Mouse (Mus musculus) CH12.LX (cell line): ENCODE measurements around the gene Prkar1b. TPM values are rescaled to one million over a fixed set of nuclear protein-coding genes. Genes with fewer than 3 reads are reported as not detected.

Source experiments
- DNase-seq: peaks from one replicate; pipeline ENCODE4 v3.0.0-alpha.2; 2013; ENCODE audit errors: extremely low read depth
- H3K27ac ChIP-seq: 2 replicates; pipeline ENCODE4 v1.5.1; 2012; ENCODE audit warnings: low read depth, mild to moderate bottlenecking, control low read depth, moderate library complexity; ENCODE audit not compliant: insufficient read depth
- H3K27me3 ChIP-seq: replicated peaks from 2 replicates; pipeline ENCODE3; 2012; ENCODE audit warnings: inconsistent platforms
- H3K36me3 ChIP-seq, 2 experiments: replicated peaks in 1 of 2; 2 replicates each; pipeline versions ENCODE3 to v1.6.1; 2012; ENCODE audit warnings: inconsistent platforms in 1 of 2, low read length in 1 of 2, mild to moderate bottlenecking in 1 of 2, mixed read lengths in 1 of 2, moderate library complexity in 1 of 2; ENCODE audit not compliant: control insufficient read depth in 1 of 2, insufficient read depth in 1 of 2
- H3K4me1 ChIP-seq, 2 experiments: 2 replicates each; pipeline ENCODE4 v1.6.1; 2012; ENCODE audit warnings: inconsistent platforms in 1 of 2, moderate library complexity in 1 of 2; ENCODE audit not compliant: insufficient read depth in 2 of 2, control insufficient read depth in 1 of 2
- H3K4me2 ChIP-seq: 2 replicates; pipeline ENCODE4 v1.6.1; 2012; ENCODE audit warnings: low read depth, mild to moderate bottlenecking, control low read depth; ENCODE audit not compliant: poor library complexity, insufficient read depth, severe bottlenecking
- H3K4me3 ChIP-seq, 3 experiments: fragments of 150-350 bp in 1 of 3; sonication (generic) in 1 of 3; replicated peaks in 1 of 3; 2 replicates each; pipeline versions ENCODE3 to v1.5.1; 2011 to 2012; ENCODE audit warnings: low read depth in 2 of 3, low read length in 2 of 3, mild to moderate bottlenecking in 2 of 3, moderate library complexity in 2 of 3, control low read depth in 1 of 3, improper control_type of control experiment in 1 of 3, inconsistent platforms in 1 of 3, mixed read lengths in 1 of 3; ENCODE audit not compliant: poor library complexity in 1 of 3
- H3K79me2 ChIP-seq: replicated peaks from 2 replicates; pipeline ENCODE4 v1.6.1; 2012; ENCODE audit warnings: mild to moderate bottlenecking, moderate library complexity; ENCODE audit not compliant: control insufficient read depth, poor library complexity, insufficient read depth, severe bottlenecking; ENCODE audit errors: extremely low read depth
- H3K9ac ChIP-seq: 2 replicates; pipeline ENCODE4 v1.6.1; 2012; ENCODE audit warnings: low read depth, mild to moderate bottlenecking, control low read depth, moderate library complexity; ENCODE audit not compliant: insufficient read depth
- H3K9me3 ChIP-seq: replicated peaks from 2 replicates; pipeline ENCODE3; 2012; ENCODE audit warnings: low read length, inconsistent platforms, mixed read lengths
- CTCF ChIP-seq, 2 experiments: IDR thresholded peaks in 1 of 2; conservative IDR thresholded peaks in 1 of 2; 2 replicates each; pipeline ENCODE4 v1.5.1; 2011 to 2012; ENCODE audit warnings: low read depth in 2 of 2, low read length in 2 of 2, improper control_type of control experiment in 1 of 2, inconsistent platforms in 1 of 2, mild to moderate bottlenecking in 1 of 2, moderate library complexity in 1 of 2
- ELF1 ChIP-seq: IDR thresholded peaks from 2 replicates; pipeline ENCODE4 v1.6.1; 2014; ENCODE audit warnings: low read depth, mild to moderate bottlenecking, inconsistent platforms, low read length, improper control_type of control experiment
- EP300 ChIP-seq: IDR thresholded peaks from 2 replicates; pipeline ENCODE4 v1.6.1; 2011; ENCODE audit warnings: low read length, improper control_type of control experiment
- ETS1 ChIP-seq: conservative IDR thresholded peaks from 2 replicates; pipeline ENCODE4 v1.6.1; 2012; ENCODE audit warnings: low read depth, mild to moderate bottlenecking, inconsistent platforms, low read length, improper control_type of control experiment, moderate library complexity
- HCFC1 ChIP-seq: IDR thresholded peaks from 2 replicates; pipeline ENCODE4 v1.6.1; 2012; ENCODE audit warnings: low read depth, mild to moderate bottlenecking, inconsistent platforms, low read length, improper control_type of control experiment
- KAT2A ChIP-seq: IDR thresholded peaks from 2 replicates; pipeline ENCODE4 v1.6.1; 2012; ENCODE audit warnings: low read length, improper control_type of control experiment, inconsistent platforms; ENCODE audit not compliant: insufficient replicate concordance
- MAFK ChIP-seq: IDR thresholded peaks from 2 replicates; pipeline ENCODE4 v1.6.1; 2011; ENCODE audit warnings: low read length, improper control_type of control experiment; ENCODE audit not compliant: insufficient replicate concordance
- MAX ChIP-seq: IDR thresholded peaks from 2 replicates; pipeline ENCODE4 v1.6.1; 2011; ENCODE audit warnings: low read length, improper control_type of control experiment
- MAZ ChIP-seq: IDR thresholded peaks from 2 replicates; pipeline ENCODE4 v1.6.1; 2012; ENCODE audit warnings: low read depth, mild to moderate bottlenecking, inconsistent platforms, low read length, improper control_type of control experiment, moderate library complexity
- MYC ChIP-seq: IDR thresholded peaks from 2 replicates; pipeline ENCODE4 v1.6.1; 2011; ENCODE audit warnings: low read depth, mild to moderate bottlenecking, improper control_type of control experiment, low read length
- PAX5 ChIP-seq: IDR thresholded peaks from 2 replicates; pipeline ENCODE4 v1.6.1; 2012; ENCODE audit warnings: low read length, inconsistent platforms, mixed read lengths
- POLR2A ChIP-seq: IDR thresholded peaks from 2 replicates; pipeline ENCODE4 v1.6.1; 2011; ENCODE audit warnings: low read depth, mild to moderate bottlenecking, improper control_type of control experiment, low read length
- POLR2AphosphoS2 ChIP-seq: IDR thresholded peaks from 2 replicates; pipeline ENCODE4 v1.6.1; 2011; ENCODE audit warnings: low read depth, low read length, improper control_type of control experiment
- RCOR1 ChIP-seq: conservative IDR thresholded peaks from 2 replicates; pipeline ENCODE4 v1.6.1; 2012; ENCODE audit warnings: low read depth, mild to moderate bottlenecking, inconsistent platforms, low read length, improper control_type of control experiment
- SIN3A ChIP-seq: IDR thresholded peaks from 2 replicates; pipeline ENCODE4 v1.6.1; 2012; ENCODE audit warnings: low read length, improper control_type of control experiment, inconsistent platforms
- SMC3 ChIP-seq: IDR thresholded peaks from 2 replicates; pipeline ENCODE4 v1.6.1; 2011; ENCODE audit warnings: low read depth, low read length, improper control_type of control experiment
- TCF12 ChIP-seq: IDR thresholded peaks from 2 replicates; pipeline ENCODE4 v1.6.1; 2014; ENCODE audit warnings: low read depth, mild to moderate bottlenecking, inconsistent platforms, low read length, improper control_type of control experiment
- ZC3H11A ChIP-seq: IDR thresholded peaks from 2 replicates; pipeline ENCODE4 v1.6.1; 2012; ENCODE audit warnings: low read depth, mild to moderate bottlenecking, inconsistent platforms, low read length, improper control_type of control experiment
- ZKSCAN1 ChIP-seq: IDR thresholded peaks from 2 replicates; pipeline ENCODE4 v1.6.1; 2012; ENCODE audit warnings: low read depth, inconsistent platforms, low read length, improper control_type of control experiment, borderline replicate concordance
- ZMIZ1 ChIP-seq: IDR thresholded peaks from 2 replicates; pipeline ENCODE4 v1.6.1; 2012; ENCODE audit warnings: low read depth, mild to moderate bottlenecking, inconsistent platforms, low read length, improper control_type of control experiment
- dilution Hi-C: fragments of 300-500 bp; cut with MboI; formaldehyde crosslinking; loops from 2 replicates; pipeline ENCODE4 v1.14.3; 2020; ENCODE audit warnings: low sequenced_read_pairs; ENCODE audit not compliant: extremely low pct_unique_long_range_greater_than_20kb, extremely low pct_ligation_motif_present
- in situ Hi-C: fragments of 300-500 bp; cut with MboI; formaldehyde crosslinking; loops from 3 replicates; pipeline ENCODE4 v1.14.3; 2019; ENCODE audit warnings: low sequenced_read_pairs, low pct_ligation_motif_present, low pct_unique_long_range_greater_than_20kb, mixed read lengths
- polyA plus RNA-seq: library from polyadenylated mRNA; unstranded; fragments of >175 nt; gene quantifications from 2 replicates; pipeline ENCODE4 v1.2.1, GENCODE M21; 2012; ENCODE audit warnings: low read depth; ENCODE audit not compliant: insufficient read length
- total RNA-seq, 2 experiments: library from RNA; depleted of rRNA; stranded (reverse); fragments of 300-350 nt in 1 of 2; fragments of >200 nt in 1 of 2; gene quantifications; 2 replicates each; pipeline ENCODE4 v1.2.3; 2012 to 2014

The Prkar1b gene
- total and polyA plus RNA-seq, 3 experiments: not detected

- H3K4me3 ChIP-seq: no peak overlapping the region
- no peak overlapping the region for H3K27ac ChIP-seq
- no peaks in the 10 kb centered on the region for H3K9me3 ChIP-seq
- in situ Hi-C loops: no loop called here
- H3K4me2 ChIP-seq: no peak overlapping the region
- no peak for DNase-seq
- peaks cover 3 to 18% of the 10 kb centered on the region in 2 experiments; a peak in 2 of 4 replicates for H3K4me1 ChIP-seq
- TF ChIP-seq ZKSCAN1: no peak
- no peak for TF ChIP-seq HCFC1
- no peak for TF ChIP-seq ELF1
- TF ChIP-seq SIN3A: no peak
- TF ChIP-seq KAT2A: no peak
- no peak for TF ChIP-seq ZMIZ1
- TF ChIP-seq POLR2AphosphoS2: no peak
- no peak for TF ChIP-seq MAZ
- no peak for TF ChIP-seq MAX
- no peak for TF ChIP-seq MYC
- no peak for TF ChIP-seq ETS1
- TF ChIP-seq SMC3: no peak
- TF ChIP-seq TCF12: no peak
- no peak for TF ChIP-seq MAFK
- TF ChIP-seq RCOR1: no peak
- no peak for TF ChIP-seq PAX5
- no peak for TF ChIP-seq CTCF (conservative IDR thresholded peaks at IDR 0.05 in 1 of 2, IDR thresholded peaks at IDR 0.05 in 1 of 2; ENCODE audit: low read depth in 2 of 2, low read length in 2 of 2)
- TF ChIP-seq EP300: no peak
- TF ChIP-seq ZC3H11A: no peak
- dilution Hi-C loops: no loop called here
- no peaks in the 10 kb centered on the region for H3K79me2 ChIP-seq
- no peak overlapping the region for H3K9ac ChIP-seq
- H3K36me3 ChIP-seq: no peaks in the 10 kb centered on the region
- no peaks in the 10 kb centered on the region for H3K27me3 ChIP-seq
Observed at GRCm38 (mm10) chr5:139115507-139115906, 34.3 kb downstream of the Prkar1b start.

GRCm38 (mm10) chr5:139114876-139115275 is 34.9 kb downstream of the Prkar1b start:
- in situ Hi-C loops: no loop called here
- H3K36me3 ChIP-seq: no peaks in the 10 kb centered on the region
- no peaks in the 10 kb centered on the region for H3K27me3 ChIP-seq
- no peaks in the 10 kb centered on the region for H3K9me3 ChIP-seq
- no peaks in the 10 kb centered on the region for H3K79me2 ChIP-seq
- dilution Hi-C loops: no loop called here
- no peak overlapping the region for H3K9ac ChIP-seq
- peaks cover 3 to 21% of the 10 kb centered on the region in 2 experiments; a peak in 2 of 4 replicates for H3K4me1 ChIP-seq
- no peak overlapping the region for H3K4me2 ChIP-seq
- H3K27ac ChIP-seq: no peak overlapping the region
- TF ChIP-seq KAT2A (no peak), POLR2A (no peak), ZMIZ1 (no peak), POLR2AphosphoS2 (no peak)
- no peak for DNase-seq
- H3K4me3 ChIP-seq: no peak overlapping the region
